Mouse (Mus musculus) right cerebral cortex, postnatal 14 days (tissue): Measurements from ENCODE around the gene Olfr876.
"Not testable (repeated sequence)": the region's sequence is repeated elsewhere in the genome, so short reads cannot be mapped to it uniquely, and the experiment has no call there.

Experiments used
- DNase-seq: peaks from one replicate; pipeline ENCODE4 v3.0.0; 2022

Gene Olfr876

DNA sequence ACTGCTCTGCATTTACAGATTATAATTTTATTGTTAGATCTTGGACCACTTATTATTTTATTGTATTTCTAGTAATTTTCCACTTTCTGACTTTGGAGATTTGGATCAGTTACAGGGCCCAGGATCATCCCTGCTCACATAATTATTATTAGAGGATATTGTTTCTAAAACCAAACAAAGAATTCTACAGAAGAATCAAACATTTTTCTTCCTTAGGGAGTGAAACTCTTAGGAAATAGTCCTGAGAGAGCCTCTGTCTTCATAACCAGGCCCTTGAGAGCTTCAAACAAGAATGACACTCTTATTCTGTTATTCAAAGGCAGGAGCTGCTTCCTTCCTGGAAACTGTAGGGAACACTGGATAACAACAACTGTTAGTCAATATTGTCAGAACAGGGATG, at the start of gene Olfr876:
Gene Olfr876, plus strand, starts transcription at position 301 of the 400 bp plus-strand sequence.
- no peak for DNase-seq

DNA sequence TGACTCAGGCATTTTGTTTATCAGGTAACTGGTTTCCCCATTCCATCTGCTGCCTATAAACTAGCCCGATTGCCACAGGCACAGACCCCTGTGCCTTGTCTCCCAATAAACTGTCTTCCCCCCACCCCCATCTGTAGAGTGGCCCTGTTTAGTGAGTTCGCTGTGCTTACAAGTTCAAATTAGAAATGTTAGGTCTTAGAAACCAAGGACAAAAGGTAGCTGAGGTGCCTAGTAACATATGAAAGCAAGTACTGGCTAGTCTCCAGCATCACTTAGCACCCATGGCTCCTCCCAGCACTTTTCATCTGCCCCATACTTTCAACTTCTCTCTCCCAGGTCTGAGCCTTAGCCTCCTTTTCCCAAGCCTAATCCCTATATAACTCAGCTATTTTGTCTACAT, 41.1 kb upstream of the Olfr876 start:
- no peak for DNase-seq

DNA sequence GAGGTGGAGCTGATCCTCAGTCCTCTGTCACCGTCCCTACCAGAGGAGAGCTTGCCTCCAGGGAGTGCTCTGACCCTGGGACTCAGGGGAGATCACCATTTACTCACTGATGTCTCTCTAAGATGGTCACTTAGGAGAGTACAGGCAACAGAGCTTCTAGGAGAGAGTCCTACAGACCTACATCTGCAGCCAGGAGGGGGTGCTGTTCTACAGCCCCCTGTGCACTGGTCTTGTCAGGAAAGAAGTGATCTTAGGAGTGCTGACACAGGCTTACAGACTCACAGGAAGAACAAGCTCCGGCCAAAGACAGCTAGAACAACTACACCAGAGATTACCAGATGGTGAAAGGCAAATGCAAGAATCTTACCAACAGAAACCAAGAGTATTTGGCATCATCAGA, 40.3 kb upstream of the Olfr876 start:
- DNase-seq, result no peak

DNA sequence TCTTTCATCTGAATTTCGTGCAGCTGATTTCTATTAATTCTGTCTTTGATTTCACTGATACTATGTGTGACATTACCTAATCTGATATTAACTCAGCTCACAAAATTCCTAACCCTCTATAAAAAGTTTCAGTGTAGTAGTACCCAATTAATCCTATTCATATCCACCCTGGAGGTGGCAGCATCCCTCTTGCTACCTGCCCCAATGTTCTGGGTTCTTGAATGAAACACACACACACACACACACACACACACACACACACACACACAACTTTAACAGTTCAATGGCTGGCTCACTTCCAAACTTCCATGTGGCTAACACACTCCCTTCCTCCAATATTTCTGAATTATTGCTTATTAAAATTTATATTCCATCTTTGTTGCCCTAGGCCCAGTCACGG, 32.2 kb upstream of the Olfr876 start:
- no peak for DNase-seq

DNA sequence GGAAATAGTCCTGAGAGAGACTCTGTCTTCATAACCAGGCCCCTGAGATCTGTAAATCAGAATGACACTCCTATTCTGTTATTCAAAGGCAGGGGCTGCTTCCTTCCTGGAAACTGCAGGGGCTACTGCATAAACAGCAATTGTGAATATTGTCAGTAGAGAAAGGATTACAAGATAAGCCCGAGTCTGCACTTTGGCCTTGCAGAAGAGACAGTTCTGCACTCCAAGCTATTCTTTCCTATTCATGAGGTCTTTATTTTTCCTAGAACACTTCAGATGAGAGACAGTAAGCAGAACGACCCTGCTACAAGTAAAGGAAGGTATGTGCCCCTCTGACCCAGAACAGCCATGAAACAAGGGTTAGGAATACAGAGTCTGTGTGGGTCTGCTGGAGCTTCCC, 31.1 kb upstream of the Olfr876 start, which contains the start of gene Olfr875:
Gene Olfr875, plus strand, starts transcription at position 99 of the 400 bp plus-strand sequence.
- no peak for DNase-seq

- DNase-seq, result no peak
Observed at GRCm38 (mm10) chr9:37782766-37783260, 20.0 kb upstream of the Olfr876 start.

DNA sequence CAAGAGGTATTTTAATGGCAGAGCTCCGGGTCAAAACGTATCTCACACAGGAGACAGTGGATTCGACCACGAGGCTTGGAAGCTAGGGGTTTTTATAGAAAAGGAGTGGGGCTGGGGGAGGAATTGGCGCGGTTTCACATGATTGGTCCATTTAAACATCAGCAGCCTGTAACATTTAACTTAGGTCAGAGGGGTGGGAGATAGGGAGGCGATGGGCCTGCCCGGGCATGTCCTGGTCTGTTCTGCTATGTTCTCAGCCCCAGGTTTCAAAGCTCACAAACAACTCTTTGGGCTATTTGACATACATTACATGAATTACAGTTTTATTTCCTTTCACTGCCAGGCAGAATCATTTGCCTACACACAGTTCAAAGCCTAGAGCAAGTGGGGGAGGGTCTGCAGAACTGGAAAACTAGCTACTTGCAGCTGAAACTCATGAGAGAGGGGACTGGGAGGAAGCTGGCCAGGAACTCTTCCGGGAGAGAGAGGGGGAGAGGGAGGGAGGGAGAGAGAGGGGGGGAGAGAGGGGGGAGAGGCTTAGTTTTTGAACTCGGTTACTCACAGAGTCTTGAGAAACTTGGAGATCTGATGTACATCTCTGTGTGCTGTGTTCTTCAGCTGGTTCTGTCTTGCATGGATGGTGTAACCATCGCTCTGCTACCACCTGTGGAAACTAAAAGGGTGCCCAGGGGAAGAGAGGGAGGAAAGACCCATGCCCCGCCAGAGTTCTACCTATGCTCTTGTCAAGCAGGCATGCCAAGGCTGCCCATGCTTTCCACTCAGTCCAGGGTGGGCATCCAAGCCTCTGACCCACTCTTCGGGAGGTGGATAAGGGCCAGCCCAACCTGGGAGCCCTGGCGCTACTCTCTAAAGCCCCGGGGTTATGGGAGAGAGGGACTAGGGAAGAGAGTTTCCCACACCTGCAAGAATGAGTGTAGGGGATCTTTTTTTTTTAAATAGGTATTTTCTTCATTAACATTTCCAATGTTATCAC, 19.1 kb upstream of the Olfr876 start:
- not testable (repeated sequence) for DNase-seq

DNA sequence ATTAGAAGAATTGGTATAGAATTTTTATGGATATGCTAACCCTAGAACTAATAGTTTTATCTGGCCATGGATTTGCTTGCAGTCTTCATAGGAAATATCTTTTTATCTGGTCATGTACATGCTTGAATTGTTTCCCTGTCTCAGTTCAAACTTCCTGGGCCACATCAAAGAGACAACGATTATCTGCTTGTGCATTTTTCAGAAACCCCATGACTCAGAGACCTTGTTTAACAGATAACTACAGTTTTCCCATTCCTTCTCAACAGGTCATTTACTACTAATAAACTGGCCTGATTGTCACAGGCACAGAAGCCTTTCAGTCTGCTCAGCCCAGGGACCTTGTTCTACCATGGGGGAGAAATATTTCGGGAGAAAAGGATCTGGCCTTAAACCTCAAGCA, 16.4 kb upstream of the Olfr876 start:
- DNase-seq, result no peak

DNA sequence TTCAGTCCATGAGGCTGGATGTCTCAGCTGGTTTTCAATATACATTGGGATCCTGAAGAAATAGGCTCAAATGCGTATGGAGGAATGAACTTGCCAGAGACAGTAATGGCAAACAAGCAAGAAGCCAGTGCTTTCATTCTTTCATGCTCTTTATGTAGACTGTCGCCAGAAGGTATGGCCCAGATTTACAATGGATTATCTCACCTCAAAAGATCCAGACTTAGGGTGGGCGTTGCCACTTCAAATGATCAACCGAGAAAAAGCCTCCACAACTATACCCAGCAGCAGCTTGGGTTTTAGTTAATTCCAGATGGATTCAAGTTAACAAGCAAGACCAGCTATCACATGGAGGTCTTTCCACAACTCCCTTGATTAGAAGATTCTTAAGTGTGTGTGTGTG, 776 bp upstream of the Olfr876 start:
- no peak for DNase-seq

GRCm38 (mm10) chr9:37807235-37807634, 4.4 kb downstream of the Olfr876 start:
- no peak for DNase-seq

GRCm38 (mm10) chr9:37808456-37808855, 5.6 kb downstream of the Olfr876 start:
- no peak for DNase-seq

DNA sequence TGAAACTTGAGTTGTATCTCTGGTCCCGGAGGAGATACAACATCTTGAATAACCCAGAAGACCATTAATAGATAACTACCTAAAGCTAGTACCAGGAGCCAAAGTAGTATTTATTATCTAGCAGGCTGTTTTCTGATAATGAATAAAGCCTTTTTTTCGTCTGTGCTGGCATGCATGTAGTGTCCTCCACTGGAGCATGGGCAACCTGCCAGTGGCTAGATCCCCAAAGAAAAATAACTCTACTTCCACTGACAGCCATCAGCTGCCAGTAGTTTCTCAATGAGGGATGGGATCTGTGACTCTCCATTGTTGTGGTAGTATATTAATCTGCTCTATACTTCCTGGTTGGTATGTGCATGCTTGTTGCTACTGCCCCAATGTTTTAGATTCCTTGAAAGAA, 6.1 kb downstream of the Olfr876 start:
- no peak for DNase-seq

- DNase-seq, result peak; percentile 8
Observed at GRCm38 (mm10) chr9:37814696-37815095, 11.9 kb downstream of the Olfr876 start.

DNA sequence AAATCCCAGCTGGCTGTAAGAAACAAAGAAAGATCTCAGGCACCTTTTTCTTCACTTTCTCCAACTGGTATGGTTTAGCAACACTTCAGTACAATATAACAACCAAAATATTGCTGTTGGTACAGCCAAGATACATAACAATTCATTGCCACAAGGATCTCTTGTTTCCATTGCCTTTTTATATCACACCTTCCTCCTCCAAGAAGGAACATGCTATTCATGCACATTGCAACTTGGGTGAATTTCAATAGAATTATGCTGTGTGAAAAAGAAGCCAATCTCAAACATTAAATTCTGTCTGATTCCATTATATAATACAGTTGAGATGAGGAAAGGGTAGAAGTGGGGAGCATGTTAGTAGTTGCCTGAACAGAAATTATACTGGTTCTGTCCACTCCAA, 27.1 kb downstream of the Olfr876 start:
- DNase-seq, result no peak

- no peak for DNase-seq
Observed at GRCm38 (mm10) chr9:37833341-37833740, 30.5 kb downstream of the Olfr876 start.

- DNase-seq, result no peak
Observed at GRCm38 (mm10) chr9:37849267-37849666, 46.4 kb downstream of the Olfr876 start.

DNA sequence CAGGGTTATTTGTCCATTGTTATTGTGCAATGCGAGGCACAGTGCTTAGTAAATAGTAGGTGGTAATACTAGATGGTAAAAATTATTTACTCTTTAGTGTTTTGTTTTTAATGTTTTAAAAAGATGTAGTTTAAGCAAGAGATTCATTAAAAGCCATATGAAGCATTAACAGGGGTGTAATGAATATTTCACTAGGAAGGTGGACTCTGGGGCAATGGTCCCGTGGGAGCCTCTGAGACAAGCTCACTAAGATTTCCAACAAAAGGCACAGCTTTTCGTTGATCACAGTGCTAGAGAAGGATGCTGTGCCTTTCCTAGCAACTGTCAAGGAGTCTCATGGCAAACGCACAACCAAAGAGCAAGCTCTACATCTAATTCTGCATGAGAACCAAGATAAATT, 51.1 kb downstream of the Olfr876 start, which contains the start of gene Olfr877:
Gene Olfr877, plus strand, starts transcription at position 301 of the 400 bp plus-strand sequence.
- no peak for DNase-seq
